Mouse (Mus musculus) T-cell, adult 2 months (primary cell): Measurements from ENCODE around the gene Cacng4.

Source experiments
- DNase-seq: peaks from one replicate; pipeline ENCODE4 v3.0.0; 2022; ENCODE audit warnings: low spot score

Cacng4 gene

GRCm38 (mm10) chr11:107794547-107795269, at the start of gene Cacng4:
TSS of gene Cacng4 (minus strand) at chr11:107794557.
- no peak for DNase-seq

GRCm38 (mm10) chr11:107833351-107834040, 39.1 kb upstream of the Cacng4 start:
- DNase-seq = no peak

GRCm38 (mm10) chr11:107817196-107817595, 22.8 kb upstream of the Cacng4 start:
- no peak for DNase-seq

GRCm38 (mm10) chr11:107812941-107813648, 18.7 kb upstream of the Cacng4 start:
- no peak for DNase-seq

GRCm38 (mm10) chr11:107812429-107812828, 18.1 kb upstream of the Cacng4 start:
- no peak for DNase-seq

GRCm38 (mm10) chr11:107808508-107808907, 14.2 kb upstream of the Cacng4 start:
- no peak for DNase-seq

- no peak for DNase-seq
Measured at GRCm38 (mm10) chr11:107806058-107806457, 11.7 kb upstream of the Cacng4 start.

GRCm38 (mm10) chr11:107801946-107802345, 7.6 kb upstream of the Cacng4 start:
- no peak for DNase-seq

GRCm38 (mm10) chr11:107799331-107799730, 5.0 kb upstream of the Cacng4 start:
- no peak for DNase-seq

- DNase-seq = peak; percentile 16
Measured at GRCm38 (mm10) chr11:107796346-107796745, 2.0 kb upstream of the Cacng4 start.

- DNase-seq = no peak
Measured at GRCm38 (mm10) chr11:107795384-107796035, 1.2 kb upstream of the Cacng4 start.

GRCm38 (mm10) chr11:107794103-107794493, 259 bp downstream of the Cacng4 start:
- no peak for DNase-seq

GRCm38 (mm10) chr11:107793200-107794102, 906 bp downstream of the Cacng4 start:
- DNase-seq = peak; percentile 14

- DNase-seq = no peak
Measured at GRCm38 (mm10) chr11:107792136-107792535, 2.2 kb downstream of the Cacng4 start.

- no peak for DNase-seq
Measured at GRCm38 (mm10) chr11:107785761-107786160, 8.6 kb downstream of the Cacng4 start.

- no peak for DNase-seq
Measured at GRCm38 (mm10) chr11:107785288-107785687, 9.1 kb downstream of the Cacng4 start.

- no peak for DNase-seq
Measured at GRCm38 (mm10) chr11:107783861-107784754, 10.2 kb downstream of the Cacng4 start.

- DNase-seq = no peak
Measured at GRCm38 (mm10) chr11:107782591-107782990, 11.8 kb downstream of the Cacng4 start.

GRCm38 (mm10) chr11:107778859-107779258, 15.5 kb downstream of the Cacng4 start:
- no peak for DNase-seq

GRCm38 (mm10) chr11:107777487-107777886, 16.9 kb downstream of the Cacng4 start:
- no peak for DNase-seq
